Mouse (Mus musculus): ENCODE measurements around the gene Ttc39d. TPM values are rescaled to one million over a fixed set of nuclear protein-coding genes. Genes with fewer than 3 reads are reported as not detected.

The Ttc39d gene
- polyA plus RNA-seq, 1 experiment from 2014 or later, result 0.10 TPM

GRCm38 (mm10) chr17:80267065-80267464 lies 59.8 kb downstream of the Ttc39d start:
- Histone ChIP-seq H3K9me3 (replicated peaks; ENCODE audit: control insufficient read depth, low read length) (no peaks in the 10 kb centered on the region), H3K27me3 (ENCODE audit: control insufficient read depth, insufficient read depth, low read length) (no peaks in the 10 kb centered on the region), H3K9ac (ENCODE audit: low read length) (no peak overlapping the region), H3K36me3 (ENCODE audit: control insufficient read depth, insufficient read depth, low read length) (peaks cover 25% of the 10 kb centered on the region; the same call in 1 of the 2 replicates), H3K4me3 (replicated peaks; ENCODE audit: low read length) (no peak overlapping the region), H3K4me2 (ENCODE audit: low read depth, low read length) (no peak overlapping the region), H3K27ac (ENCODE audit: low read length) (no peak overlapping the region), H3K4me1 (ENCODE audit: control insufficient read depth, insufficient read depth, low read length) (no peaks in the 10 kb centered on the region)
- 90% methylated on average over 4 of the region's 4 CpGs for WGBS
- no peak for ATAC-seq (ENCODE audit: insufficient read depth, low FRiP score)

Other genes starting within 250 kb of the Ttc39d start
- gene Hnrnpll, start 145.1 kb upstream of the Ttc39d start, polyA plus RNA-seq (2015; fragmentation: Nextera tagmentation; extraction: Ambion mirVana), result 30.1 and 39.4 TPM in 2 replicates
- 34.3 and 35.1 TPM in 2 replicates for gene Galm, start 80.0 kb upstream of the Ttc39d start, polyA plus RNA-seq (2015; fragmentation: Nextera tagmentation; extraction: Ambion mirVana)
- gene Srsf7, start 153 bp upstream of the Ttc39d start, polyA plus RNA-seq (2015; fragmentation: Nextera tagmentation; extraction: Ambion mirVana), result 461 and 480 TPM in 2 replicates
- 35.6 and 36.5 TPM in 2 replicates for gene Gemin6, start 17.0 kb downstream of the Ttc39d start, polyA plus RNA-seq (2015; fragmentation: Nextera tagmentation; extraction: Ambion mirVana)
- gene Morn2, start 82.7 kb downstream of the Ttc39d start, polyA plus RNA-seq (2015; fragmentation: Nextera tagmentation; extraction: Ambion mirVana), result 18.5 and 20.8 TPM in 2 replicates
- 14.5 and 15.6 TPM in 2 replicates for gene Dhx57, start 83.0 kb downstream of the Ttc39d start, polyA plus RNA-seq (2015; fragmentation: Nextera tagmentation; extraction: Ambion mirVana)
- 0.14 and 2.0 TPM in 2 replicates for gene Arhgef33, start 99.9 kb downstream of the Ttc39d start, polyA plus RNA-seq (2015; fragmentation: Nextera tagmentation; extraction: Ambion mirVana)
- not detected in 2 replicates for gene Gm10190, start 166.1 kb downstream of the Ttc39d start, polyA plus RNA-seq (2015; fragmentation: Nextera tagmentation; extraction: Ambion mirVana)